In the genomic region with DNA sequence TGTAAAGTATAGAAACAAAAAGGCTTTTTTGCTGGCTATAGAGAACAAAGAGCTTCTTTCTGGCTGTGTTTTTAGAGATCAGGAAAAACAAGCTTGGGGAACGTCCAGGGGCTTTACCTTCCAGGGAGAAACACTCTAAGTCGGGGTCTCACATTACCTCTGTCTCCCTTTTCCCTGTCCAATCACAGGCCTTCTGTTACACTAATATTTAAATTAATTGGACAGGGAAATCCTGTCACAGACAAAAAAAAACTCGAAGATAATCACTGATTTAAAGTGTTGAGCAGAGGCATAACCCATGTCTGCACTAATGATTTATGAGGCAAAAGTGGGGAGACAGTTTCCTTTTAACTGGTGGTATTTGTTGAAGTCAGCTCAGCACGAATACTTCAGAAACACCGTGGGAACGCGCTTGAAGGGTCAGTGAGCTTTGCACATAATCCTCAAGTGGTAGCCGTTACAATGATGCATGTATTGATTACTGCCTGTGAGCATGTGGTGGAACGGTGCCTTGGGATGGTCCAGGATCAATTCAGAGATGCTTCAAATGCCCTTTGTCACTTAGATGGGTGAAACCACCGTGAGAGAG, we compare ENCODE assay signal across 14 mouse cellular contexts. TPM values are rescaled to one million over a fixed set of nuclear protein-coding genes. Genes with fewer than 3 reads are reported as not detected.
DNase-seq lines count a peak whose midpoint lies in the region; ATAC-seq lines count a peak whose summit lies in the region.
"Had no signal": no experiment of that assay in that cellular context is flagged by ENCODE, and none has a peak within 500 bp of the region (broad histone marks: within the 10 kb centered on the region; RNA-seq: fewer than 3 reads in every experiment).

No protein-coding gene starts in this region.

- H3K9me3 ChIP-seq in heart, embryonic 16.5 days (replicated peaks; ENCODE audit: control insufficient read depth, low read length), result no peaks in the 10 kb centered on the region
- H3K9me3 ChIP-seq in midbrain, embryonic 11.5 days (ENCODE audit: control insufficient read depth, low read length), result no peaks in the 10 kb centered on the region
- no peaks in the 10 kb centered on the region for H3K9me3 ChIP-seq in midbrain, embryonic 16.5 days (replicated peaks; ENCODE audit: control insufficient read depth, low read length, poor library complexity, severe bottlenecking)

- H3K36me3 ChIP-seq in heart, embryonic 16.5 days (ENCODE audit: control insufficient read depth, insufficient read depth), result no peaks in the 10 kb centered on the region
- no peaks in the 10 kb centered on the region for H3K36me3 ChIP-seq in midbrain, embryonic 11.5 days (ENCODE audit: control insufficient read depth, insufficient read depth, low read length)
- H3K36me3 ChIP-seq in midbrain, embryonic 16.5 days (ENCODE audit: control insufficient read depth, insufficient read depth, low read length), result no peaks in the 10 kb centered on the region

- no peak for DNase-seq in heart, postnatal 4 days
- no peak for DNase-seq in midbrain, embryonic 11.5 days (ENCODE audit: low spot score, missing footprints)
- DNase-seq in hindlimb bud, embryonic 11.5 days (ENCODE audit: extremely low spot score, low read depth, low spot score), result peak; percentile 31
- peak; percentile 34 for DNase-seq in retina, embryonic 14.5 days (ENCODE audit: low spot score)
- no peak for DNase-seq in frontal cortex, postnatal 36 days (ENCODE audit: low spot score in 2 of 2)
- DNase-seq: cerebellum, adult 9-10 months; thymus, postnatal 14 days had no signal

- WGBS in heart, embryonic 16.5 days, result 32% methylated on average over 10 of the region's 10 CpGs
- 27% methylated on average over 10 of the region's 10 CpGs for WGBS in midbrain, embryonic 11.5 days
- WGBS in midbrain, embryonic 16.5 days, result 21% methylated on average over 10 of the region's 10 CpGs

- 0 out of 2 replicates have a peak, but pooled peaks cover 2% of the 10 kb centered on the region for H3K4me1 ChIP-seq in heart, embryonic 16.5 days (ENCODE audit: control insufficient read depth, insufficient read depth, low read length)
- peaks cover 9% of the 10 kb centered on the region for H3K4me1 ChIP-seq in midbrain, embryonic 11.5 days (ENCODE audit: control insufficient read depth, insufficient read depth, low read length)
- peaks cover 10% of the 10 kb centered on the region for H3K4me1 ChIP-seq in midbrain, embryonic 16.5 days (ENCODE audit: control insufficient read depth, insufficient read depth, low read length)

- H3K4me2 ChIP-seq in heart, embryonic 16.5 days (ENCODE audit: low read depth, low read length), result peak overlapping the region; percentile 21
- H3K4me2 ChIP-seq in midbrain, embryonic 11.5 days, result no peak overlapping the region
- no peak overlapping the region for H3K4me2 ChIP-seq in midbrain, embryonic 16.5 days (ENCODE audit: low read length)

- no peaks in the 10 kb centered on the region for H3K27me3 ChIP-seq in heart, embryonic 16.5 days (ENCODE audit: control insufficient read depth, insufficient read depth, low read length)
- no peaks in the 10 kb centered on the region for H3K27me3 ChIP-seq in midbrain, embryonic 11.5 days (ENCODE audit: control insufficient read depth, insufficient read depth, low read length)
- H3K27me3 ChIP-seq in midbrain, embryonic 16.5 days (ENCODE audit: control insufficient read depth, insufficient read depth, low read depth, low read length), result no peaks in the 10 kb centered on the region
- H3K27me3 ChIP-seq: CH12.LX had no signal

- no peak overlapping the region for H3K4me3 ChIP-seq in heart, embryonic 16.5 days (ENCODE audit: low read length)
- no peak overlapping the region for H3K4me3 ChIP-seq in midbrain, embryonic 11.5 days (ENCODE audit: low read depth, low read length)
- H3K4me3 ChIP-seq in midbrain, embryonic 16.5 days (ENCODE audit: low read depth, low read length), result no peak overlapping the region
- H3K4me3 ChIP-seq: layer of hippocampus, adult 2 months had no signal

- no peak overlapping the region for H3K27ac ChIP-seq in heart, embryonic 16.5 days (ENCODE audit: low read length)
- no peak overlapping the region for H3K27ac ChIP-seq in midbrain, embryonic 11.5 days (ENCODE audit: low read depth, low read length)
- H3K27ac ChIP-seq in midbrain, embryonic 16.5 days (ENCODE audit: low read length), result no peak overlapping the region
- H3K27ac ChIP-seq: layer of hippocampus, adult 2 months; macrophage had no signal

- ATAC-seq in heart, embryonic 16.5 days (replicated peaks; ENCODE audit: extremely low read depth, insufficient read depth, low FRiP score), result no peak; the same call in 1 of the 2 replicates
- ATAC-seq in midbrain, embryonic 11.5 days (ENCODE audit: low FRiP score), result peak; percentile 48; the same call in 1 of the 2 replicates
- no peak for ATAC-seq in midbrain, embryonic 16.5 days
- ATAC-seq in inflammation-experienced regulatory T-cells, adult 6 months, result no peak

- no peak overlapping the region for H3K9ac ChIP-seq in heart, embryonic 16.5 days (ENCODE audit: low read length)
- H3K9ac ChIP-seq in midbrain, embryonic 11.5 days (ENCODE audit: low read length), result no peak overlapping the region
- H3K9ac ChIP-seq in midbrain, embryonic 16.5 days (ENCODE audit: low read depth, low read length), result no peak overlapping the region

RNA-seq across cellular contexts. Expression of a gene that starts 42.7 kb away (rescaled TPM):
- 0.66 and 1.1 TPM in 2 replicates for polyA plus RNA-seq in heart, embryonic 16.5 days (2015; fragmentation: Nextera tagmentation; extraction: Ambion mirVana)
- total RNA-seq in heart, postnatal 4 days (2021), result not detected
- polyA plus RNA-seq in midbrain, embryonic 11.5 days (2014; fragmentation: Nextera tagmentation; extraction: Ambion mirVana), result not detected in 2 replicates
- polyA plus RNA-seq in midbrain, embryonic 16.5 days (2015; fragmentation: Nextera tagmentation; extraction: Ambion mirVana), result 0.22 TPM in 1 of 2 replicates, not detected in the other
- polyA plus RNA-seq in inflammation-experienced regulatory T-cells, adult 6 months (2017; shearing (Covaris generic)), result not detected
- total RNA-seq: CH12.LX; layer of hippocampus, adult 2 months; neutrophil, adult 5-6 weeks had no signal
- polyA plus RNA-seq: macrophage had no signal

Comparison
In these comparisons a context has a peak if more than half of its experiments do, and no peak if none do; other contexts are left out.
1. DNase-seq: peak in hindlimb bud, embryonic 11.5 days (single experiment) and retina, embryonic 14.5 days (single experiment); none in heart, postnatal 4 days (single experiment), midbrain, embryonic 11.5 days (single experiment) and frontal cortex, postnatal 36 days (0 of 2).